Mouse (Mus musculus): ENCODE results near the gene Serinc3.
"Not testable (repeated sequence)": the region's sequence is repeated elsewhere in the genome, so short reads cannot be mapped to it uniquely, and the experiment has no call there.

Serinc3 gene

DNA sequence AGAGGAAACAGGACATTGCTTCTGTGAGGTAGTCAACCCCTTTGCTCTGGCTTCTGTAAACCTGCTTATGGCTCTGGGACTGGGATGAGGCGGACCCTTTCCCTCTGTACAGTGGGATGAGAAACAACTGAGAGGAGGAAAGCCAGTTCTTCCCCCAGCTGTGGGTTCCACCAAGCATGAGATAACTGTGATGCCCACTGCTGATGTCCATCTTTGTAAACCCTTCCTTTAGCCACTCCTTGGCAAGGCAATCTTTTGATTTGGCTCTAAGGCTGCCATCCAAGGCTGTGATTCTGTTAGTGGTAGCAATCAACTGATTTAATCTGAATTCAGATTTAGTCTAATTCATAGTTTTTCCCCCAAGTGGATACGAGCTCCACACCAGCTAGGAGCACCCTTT lies 12.6 kb upstream of the Serinc3 start:
- H3K36me3 ChIP-seq (ENCODE audit: control insufficient read depth, insufficient read depth, low read length, poor library complexity, severe bottlenecking) = peaks cover 6% of the 10 kb centered on the region
- H3K27me3 ChIP-seq (ENCODE audit: control insufficient read depth, insufficient read depth, low read length, poor library complexity, severe bottlenecking) = no peaks in the 10 kb centered on the region
- DNase-seq (ENCODE audit: low read depth, low spot score) = no peak

DNA sequence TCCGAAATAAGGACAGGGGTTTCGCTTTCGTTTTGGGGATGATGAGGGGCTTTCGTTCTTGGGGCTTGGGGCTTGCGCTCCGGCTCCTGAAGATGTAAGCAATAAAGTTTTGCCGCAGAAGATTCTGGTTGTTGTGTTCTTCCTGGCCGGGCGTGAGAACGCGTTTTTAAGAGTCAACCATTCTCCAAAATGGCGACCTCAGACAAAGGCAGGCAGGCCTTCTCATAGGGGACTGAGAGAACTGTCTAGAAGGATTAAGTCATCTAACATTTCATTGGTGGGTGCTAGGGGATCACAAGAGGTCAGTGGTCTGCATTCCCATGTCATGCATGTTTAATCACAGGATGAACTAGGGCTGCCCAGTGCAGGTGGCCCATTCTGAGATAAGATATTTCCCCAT lies 10.8 kb upstream of the Serinc3 start:
- DNase-seq (ENCODE audit: low read depth, low spot score); H3K36me3 ChIP-seq (ENCODE audit: control insufficient read depth, insufficient read depth, low read length, poor library complexity, severe bottlenecking): not testable (repeated sequence)

DNA sequence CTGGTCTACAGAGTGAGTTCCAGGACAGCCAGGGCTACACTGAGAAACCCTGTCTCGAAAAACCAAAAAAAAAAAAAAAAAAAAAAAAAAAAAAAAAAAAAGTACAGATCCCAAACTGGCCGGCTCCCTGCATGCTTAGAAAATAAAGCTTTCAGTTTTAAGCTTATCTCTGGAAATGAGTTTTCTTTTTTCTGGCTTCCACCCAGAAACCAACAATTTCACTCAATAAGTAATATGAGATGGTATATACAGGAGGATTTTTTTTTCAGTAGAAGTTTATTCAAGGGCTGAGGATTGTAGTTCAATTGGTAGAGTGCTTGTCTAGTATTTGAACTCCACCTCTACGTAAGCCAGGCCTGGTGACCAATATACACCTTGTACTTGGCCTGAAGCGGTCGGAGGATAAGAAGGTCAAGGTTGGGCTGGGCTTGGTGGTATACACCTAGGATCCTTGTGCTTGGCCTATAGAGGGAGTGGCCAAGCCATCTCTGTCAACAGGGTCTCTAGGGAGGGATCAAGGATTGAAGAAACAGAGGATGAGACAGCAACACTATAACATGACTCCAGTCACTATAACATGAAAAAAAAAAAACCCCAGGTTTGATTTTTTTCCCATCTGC lies 1.6 kb upstream of the Serinc3 start:
- no peaks in the 10 kb centered on the region for H3K27me3 ChIP-seq (ENCODE audit: control insufficient read depth, insufficient read depth, low read length, poor library complexity, severe bottlenecking)
- peaks cover 10% of the 10 kb centered on the region for H3K36me3 ChIP-seq (ENCODE audit: control insufficient read depth, insufficient read depth, low read length, poor library complexity, severe bottlenecking)
- no peak for DNase-seq (ENCODE audit: low read depth, low spot score)

More for the DNA sequence above, 10.8 kb upstream of the Serinc3 start:
- H3K27me3 ChIP-seq (ENCODE audit: control insufficient read depth, insufficient read depth, low read length, poor library complexity, severe bottlenecking) = not testable (repeated sequence)

DNA sequence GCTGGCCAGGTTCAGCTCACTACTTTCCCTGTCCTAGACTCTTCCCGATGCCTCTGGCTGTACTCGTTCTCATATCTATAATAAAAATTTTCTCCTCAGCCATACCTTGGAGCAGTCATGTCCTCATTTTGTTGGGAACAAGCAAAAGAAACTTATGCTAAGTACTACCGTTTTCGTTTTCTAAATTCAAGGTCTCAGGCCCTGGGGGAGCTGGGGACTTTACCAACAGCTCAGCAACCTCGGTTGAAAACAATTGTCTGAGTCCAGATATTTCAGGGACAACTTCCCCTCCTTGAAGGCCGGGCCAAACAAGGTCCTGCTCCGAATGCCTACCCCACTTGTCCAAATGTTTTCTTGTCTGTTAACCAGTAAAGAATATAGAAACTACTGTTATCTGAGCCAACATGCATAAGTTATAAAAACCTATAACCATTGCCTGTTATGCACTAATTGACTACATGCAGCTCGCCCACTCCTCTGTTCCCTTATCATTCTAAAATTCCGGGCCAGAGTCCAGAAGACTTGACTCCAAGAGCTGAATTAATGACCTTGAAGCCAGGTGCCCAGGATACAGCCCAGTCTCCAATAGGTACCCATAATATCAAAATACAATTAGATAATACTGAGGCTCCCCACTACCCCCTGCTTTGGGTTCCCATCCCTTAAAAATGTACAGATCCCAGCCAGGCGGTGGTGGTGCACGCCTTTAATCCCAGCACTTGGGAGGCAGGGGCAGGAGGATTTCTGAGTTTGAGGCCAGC lies 949 bp upstream of the Serinc3 start:
- peaks cover 10% of the 10 kb centered on the region for H3K36me3 ChIP-seq (ENCODE audit: control insufficient read depth, insufficient read depth, low read length, poor library complexity, severe bottlenecking)

DNA sequence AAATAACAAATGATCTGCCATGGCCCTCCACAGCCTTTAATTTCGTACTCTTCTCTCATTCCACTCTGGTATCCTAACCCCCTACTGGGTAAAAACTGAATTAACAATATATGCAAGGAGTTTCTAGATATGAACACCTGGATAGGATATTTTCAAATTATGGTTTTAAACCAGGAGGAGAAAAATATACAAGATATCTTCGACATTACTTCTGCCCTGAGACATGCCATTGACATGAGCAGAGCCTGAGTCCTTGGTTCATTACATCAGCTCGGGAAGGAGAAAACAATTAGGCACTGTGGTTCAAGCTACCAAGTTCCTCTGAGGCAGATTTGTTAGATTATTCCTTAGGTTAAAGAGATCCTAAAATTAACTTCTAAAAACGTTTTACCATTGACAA lies 884 bp downstream of the Serinc3 start:
- DNase-seq (ENCODE audit: low read depth, low spot score) = peak; percentile 57
- no peaks in the 10 kb centered on the region for H3K27me3 ChIP-seq (ENCODE audit: control insufficient read depth, insufficient read depth, low read length, poor library complexity, severe bottlenecking)
- peaks cover 10% of the 10 kb centered on the region for H3K36me3 ChIP-seq (ENCODE audit: control insufficient read depth, insufficient read depth, low read length, poor library complexity, severe bottlenecking)

More for the DNA sequence above, 949 bp upstream of the Serinc3 start:
- DNase-seq (ENCODE audit: low read depth, low spot score) = peak; percentile 48
- H3K27me3 ChIP-seq (ENCODE audit: control insufficient read depth, insufficient read depth, low read length, poor library complexity, severe bottlenecking) = no peaks in the 10 kb centered on the region

DNA sequence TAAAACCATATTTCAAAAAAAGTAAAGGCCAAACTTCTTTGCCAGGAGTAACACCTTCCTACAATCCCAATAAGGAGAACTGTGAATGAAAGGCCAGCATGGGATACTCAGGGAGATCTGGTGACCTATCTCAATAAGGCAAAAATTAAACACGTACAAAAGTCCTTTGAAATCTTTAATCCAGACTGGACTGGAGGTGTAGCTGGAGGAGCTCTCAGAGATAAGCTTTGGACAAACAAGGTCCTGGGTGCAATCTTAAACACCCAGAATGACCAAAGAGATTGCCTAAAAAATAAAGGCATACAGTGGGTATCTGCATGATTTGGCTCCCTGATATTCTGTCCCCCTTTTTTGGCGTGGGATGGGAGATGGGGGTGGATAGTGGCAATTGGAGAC lies 1.4 kb downstream of the Serinc3 start:
- DNase-seq (ENCODE audit: low read depth, low spot score) = no peak
- H3K36me3 ChIP-seq (ENCODE audit: control insufficient read depth, insufficient read depth, low read length, poor library complexity, severe bottlenecking) = peaks cover 13% of the 10 kb centered on the region
- H3K27me3 ChIP-seq (ENCODE audit: control insufficient read depth, insufficient read depth, low read length, poor library complexity, severe bottlenecking) = no peaks in the 10 kb centered on the region

DNA sequence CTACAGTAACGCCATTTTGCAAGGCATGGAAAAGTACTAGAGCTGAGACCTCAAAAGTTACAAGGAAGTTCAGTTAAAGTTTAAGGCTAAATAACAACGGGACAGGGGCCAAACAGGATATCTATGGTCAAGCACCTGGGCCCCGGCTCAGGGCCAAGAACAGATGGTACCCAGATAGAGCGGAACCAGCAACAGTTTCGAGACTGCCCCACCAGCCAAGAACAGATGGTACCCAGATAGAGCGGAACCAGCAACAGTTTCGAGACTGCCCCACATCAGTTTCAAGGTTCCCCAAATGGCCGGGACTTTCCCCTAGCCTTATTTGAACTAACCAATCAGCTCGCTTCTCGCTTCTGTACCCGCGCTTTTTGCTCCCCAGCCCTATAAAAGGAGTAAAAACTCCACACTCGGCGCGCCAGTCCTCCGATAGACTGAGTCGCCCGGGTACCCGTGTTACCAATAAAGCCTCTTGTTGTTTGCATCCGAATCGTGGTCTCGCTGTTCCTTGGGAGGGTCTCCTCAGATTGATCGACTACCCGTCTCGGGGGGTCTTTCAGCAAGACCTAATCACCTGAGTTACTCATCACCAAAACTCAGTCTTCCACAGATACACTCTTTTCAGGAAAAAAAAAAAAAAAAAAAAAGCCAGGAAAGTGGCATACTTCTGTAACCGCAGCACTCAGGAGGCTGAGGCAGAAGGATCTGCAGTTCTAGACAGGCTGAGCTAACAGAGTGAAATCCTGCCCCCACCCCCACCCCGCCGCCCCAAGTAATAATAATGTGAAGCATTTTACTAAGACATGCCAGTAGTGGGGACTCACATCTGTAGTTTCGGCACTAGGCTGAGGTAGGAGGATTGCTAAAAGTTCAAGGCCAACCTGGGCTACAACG lies 2.0 kb downstream of the Serinc3 start:
- Histone ChIP-seq H3K36me3 (ENCODE audit: control insufficient read depth, insufficient read depth, low read length, poor library complexity, severe bottlenecking) (peaks cover 16% of the 10 kb centered on the region), H3K27me3 (ENCODE audit: control insufficient read depth, insufficient read depth, low read length, poor library complexity, severe bottlenecking) (no peaks in the 10 kb centered on the region)
- peak; percentile 97 for DNase-seq (ENCODE audit: low read depth, low spot score)

DNA sequence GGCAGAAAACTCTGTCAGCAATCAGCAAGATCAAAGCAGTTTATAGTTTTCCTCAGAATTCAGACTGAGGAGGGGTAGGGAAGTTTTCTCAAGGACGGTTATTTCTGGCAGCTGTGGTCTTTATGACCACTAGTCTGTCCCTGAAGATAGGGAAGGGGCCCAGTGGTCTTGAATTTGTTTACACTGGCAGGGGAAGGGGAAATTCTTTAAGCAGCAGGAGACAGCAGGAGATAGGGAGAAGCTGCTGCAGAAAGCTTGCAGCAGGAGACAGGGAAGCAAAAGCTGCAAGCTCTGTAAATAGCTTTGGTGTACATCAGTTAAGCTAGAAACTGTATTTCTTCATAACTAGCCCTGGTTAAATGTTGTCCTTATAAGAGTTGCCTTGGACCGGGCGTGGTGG lies 3.2 kb downstream of the Serinc3 start:
- peaks cover 21% of the 10 kb centered on the region for H3K36me3 ChIP-seq (ENCODE audit: control insufficient read depth, insufficient read depth, low read length, poor library complexity, severe bottlenecking)

DNA sequence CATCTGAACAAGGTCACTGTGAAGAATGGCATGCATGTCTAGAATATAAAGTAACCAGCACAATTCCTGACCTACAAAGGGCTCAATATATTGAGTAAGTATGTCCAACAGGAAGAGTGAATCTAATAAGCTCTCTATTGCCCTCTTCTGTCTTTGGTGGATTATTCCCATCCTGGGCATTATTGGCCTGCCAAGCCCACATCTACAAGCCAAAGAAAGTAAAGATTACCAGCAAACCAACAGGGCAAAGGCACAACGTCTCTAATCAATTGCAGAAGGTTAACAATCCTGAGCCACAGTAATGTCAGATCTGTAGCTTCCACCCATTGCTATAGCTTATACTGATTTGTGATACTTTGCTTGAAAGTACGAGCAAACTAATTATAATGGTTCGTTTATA lies 4.4 kb downstream of the Serinc3 start:
- DNase-seq (ENCODE audit: low read depth, low spot score) = peak; percentile 46
- peaks cover 23% of the 10 kb centered on the region for H3K36me3 ChIP-seq (ENCODE audit: control insufficient read depth, insufficient read depth, low read length, poor library complexity, severe bottlenecking)

More for the DNA sequence above, 3.2 kb downstream of the Serinc3 start:
- no peaks in the 10 kb centered on the region for H3K27me3 ChIP-seq (ENCODE audit: control insufficient read depth, insufficient read depth, low read length, poor library complexity, severe bottlenecking)
- no peak for DNase-seq (ENCODE audit: low read depth, low spot score)

DNA sequence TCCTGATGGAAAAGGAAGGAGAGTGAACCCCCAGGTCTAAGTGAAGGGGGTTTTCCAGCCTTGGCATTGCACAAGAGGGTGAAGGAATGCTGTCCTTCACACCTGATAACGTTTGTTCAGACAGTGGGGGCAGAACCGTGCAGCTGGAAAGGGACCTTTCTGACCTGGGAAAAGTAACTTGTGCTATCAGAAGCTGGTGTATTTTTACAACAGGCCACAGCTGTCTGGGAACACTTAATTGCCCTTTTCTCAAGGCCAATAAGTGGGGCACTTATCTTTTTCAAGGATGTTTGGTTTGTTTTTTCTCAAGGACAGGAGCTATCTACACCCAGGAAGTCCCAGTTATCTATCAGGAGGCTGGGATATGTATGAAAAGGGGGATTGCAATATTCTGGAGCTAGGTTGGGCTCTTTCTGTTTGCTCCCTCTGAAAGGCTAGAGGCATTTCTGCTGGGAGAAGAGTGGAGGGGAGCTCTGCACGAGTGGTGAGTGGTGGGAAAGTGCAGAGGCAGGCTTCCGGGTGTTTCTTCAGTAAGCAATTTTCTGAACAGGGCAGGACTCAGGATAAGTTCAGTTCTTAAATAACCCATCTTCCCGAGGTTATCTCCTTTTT lies 7.2 kb downstream of the Serinc3 start:
- DNase-seq (ENCODE audit: low read depth, low spot score) = no peak
- Histone ChIP-seq H3K27me3 (ENCODE audit: control insufficient read depth, insufficient read depth, low read length, poor library complexity, severe bottlenecking) (no peaks in the 10 kb centered on the region), H3K36me3 (ENCODE audit: control insufficient read depth, insufficient read depth, low read length, poor library complexity, severe bottlenecking) (peaks cover 27% of the 10 kb centered on the region)

More for the DNA sequence above, 4.4 kb downstream of the Serinc3 start:
- no peaks in the 10 kb centered on the region for H3K27me3 ChIP-seq (ENCODE audit: control insufficient read depth, insufficient read depth, low read length, poor library complexity, severe bottlenecking)

DNA sequence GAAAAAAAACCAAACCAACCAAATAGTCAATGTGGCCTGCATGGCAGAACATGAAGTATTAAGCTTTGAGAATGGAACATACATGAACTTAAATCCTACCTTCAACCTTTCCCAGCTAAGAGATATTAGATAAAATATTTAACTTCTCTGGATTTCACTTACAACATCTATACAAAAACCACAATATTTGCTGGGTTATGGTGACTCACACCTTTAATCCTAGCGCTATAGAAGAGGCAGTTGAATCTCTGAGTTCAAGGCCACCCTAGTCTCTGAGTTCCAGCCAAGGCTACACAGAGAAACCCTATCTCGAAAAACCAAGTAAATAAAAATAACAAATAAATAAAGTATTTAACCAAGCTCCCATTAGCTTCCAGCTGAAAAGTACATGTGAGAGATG lies 8.9 kb downstream of the Serinc3 start:
- H3K27me3 ChIP-seq (ENCODE audit: control insufficient read depth, insufficient read depth, low read length, poor library complexity, severe bottlenecking) = no peaks in the 10 kb centered on the region
- no peak for DNase-seq (ENCODE audit: low read depth, low spot score)

DNA sequence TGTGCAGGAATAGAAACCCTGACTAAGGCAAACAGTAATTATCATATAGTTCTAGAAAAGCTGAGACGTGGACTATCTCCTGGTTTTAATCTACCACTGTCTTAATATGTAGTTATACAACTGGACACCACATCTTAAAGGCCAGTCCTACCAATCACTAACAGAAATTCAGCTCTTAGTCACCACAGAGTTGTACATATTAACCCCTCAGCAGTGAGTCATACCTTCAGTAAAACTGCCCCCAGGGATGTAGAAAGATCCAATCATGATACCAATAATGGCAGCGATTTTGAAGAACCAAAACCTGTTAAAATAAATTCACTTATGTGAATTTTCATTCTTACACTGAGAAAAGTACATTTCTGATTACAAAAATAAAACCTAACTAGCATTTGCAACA lies 10.7 kb downstream of the Serinc3 start:
- DNase-seq (ENCODE audit: low read depth, low spot score) = no peak
- Histone ChIP-seq H3K27me3 (ENCODE audit: control insufficient read depth, insufficient read depth, low read length, poor library complexity, severe bottlenecking) (no peaks in the 10 kb centered on the region), H3K36me3 (ENCODE audit: control insufficient read depth, insufficient read depth, low read length, poor library complexity, severe bottlenecking) (peaks cover 47% of the 10 kb centered on the region)

More for the DNA sequence above, 8.9 kb downstream of the Serinc3 start:
- peaks cover 36% of the 10 kb centered on the region for H3K36me3 ChIP-seq (ENCODE audit: control insufficient read depth, insufficient read depth, low read length, poor library complexity, severe bottlenecking)

DNA sequence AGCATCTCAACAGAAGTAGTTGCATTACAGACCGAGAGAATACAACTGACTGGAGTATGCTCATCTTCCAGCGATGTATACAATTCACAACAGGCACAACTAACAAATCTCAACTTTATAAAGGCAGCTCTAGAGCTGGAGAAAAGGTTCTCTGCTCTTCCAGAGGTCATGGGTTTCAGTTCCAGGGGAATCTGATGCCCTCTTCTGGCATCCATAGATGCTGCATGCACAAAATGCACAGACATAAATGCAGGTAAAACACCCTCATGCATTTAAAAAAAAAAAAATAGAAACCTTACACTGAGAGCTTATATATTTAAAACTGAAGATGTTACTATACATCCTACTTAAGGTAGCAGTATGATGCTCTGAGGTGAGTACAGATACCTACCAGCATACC lies 13.2 kb downstream of the Serinc3 start:
- Histone ChIP-seq H3K27me3 (ENCODE audit: control insufficient read depth, insufficient read depth, low read length, poor library complexity, severe bottlenecking) (no peaks in the 10 kb centered on the region), H3K36me3 (ENCODE audit: control insufficient read depth, insufficient read depth, low read length, poor library complexity, severe bottlenecking) (peaks cover 51% of the 10 kb centered on the region)
- DNase-seq (ENCODE audit: low read depth, low spot score) = no peak

DNA sequence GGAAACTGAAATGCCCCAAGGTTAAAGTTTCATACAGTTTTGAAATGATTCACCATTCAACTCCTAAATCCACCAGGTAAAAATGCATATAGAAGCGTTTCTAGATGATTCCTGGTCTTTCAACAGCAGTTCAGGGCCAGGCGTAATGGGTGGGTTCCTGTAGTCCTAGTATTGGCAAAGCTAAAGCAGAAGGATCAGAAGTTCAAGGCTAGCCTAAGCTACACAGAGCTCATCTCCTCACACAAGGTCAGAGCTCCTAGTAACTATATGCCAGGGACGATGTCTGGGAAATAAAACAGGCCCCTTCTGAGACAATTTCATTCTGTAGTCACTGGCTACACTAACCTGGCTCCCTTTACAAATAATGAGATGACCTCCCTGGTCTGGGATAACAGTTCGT lies 13.7 kb downstream of the Serinc3 start:
- Histone ChIP-seq H3K36me3 (ENCODE audit: control insufficient read depth, insufficient read depth, low read length, poor library complexity, severe bottlenecking) (peaks cover 51% of the 10 kb centered on the region), H3K27me3 (ENCODE audit: control insufficient read depth, insufficient read depth, low read length, poor library complexity, severe bottlenecking) (no peaks in the 10 kb centered on the region)
- no peak for DNase-seq (ENCODE audit: low read depth, low spot score)

Data from splenic B cell, adult 2 months (primary cell).